Mouse (Mus musculus): ENCODE measurements around the gene Gipc3.

DNA sequence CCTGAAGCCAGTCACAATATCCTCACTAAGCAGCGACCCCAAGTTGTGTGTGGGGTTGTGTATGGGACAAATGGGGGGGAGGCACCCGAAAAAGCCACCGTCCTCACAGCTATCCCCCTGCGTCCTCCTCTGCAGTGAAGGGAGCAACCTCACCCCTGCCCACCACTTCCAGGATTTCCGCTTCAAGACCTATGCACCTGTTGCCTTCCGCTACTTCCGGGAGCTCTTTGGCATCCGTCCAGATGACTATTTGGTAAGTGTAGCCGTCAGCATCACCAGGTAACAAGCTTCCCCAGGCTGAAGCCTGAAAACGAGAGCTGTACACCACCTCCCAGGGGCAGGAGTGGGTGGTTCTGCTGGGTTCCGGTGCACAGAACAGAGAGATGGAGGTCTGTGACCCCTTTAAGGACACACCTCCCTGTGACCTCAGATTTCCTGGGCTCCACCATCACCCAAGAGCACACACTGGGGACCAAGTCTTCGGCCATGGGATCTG lies 36.8 kb downstream of the Gipc3 start:
- TF ChIP-seq CTCF (IDR thresholded peaks at IDR 0.05; ENCODE audit: insufficient read depth, low read depth, low read length) (no peak), POLR2A (IDR thresholded peaks at IDR 0.05; ENCODE audit: insufficient read depth, low read depth, low read length) (no peak)

Measured in olfactory bulb, adult 2 months (tissue).